In genomic region chr4:141282623-141283022, GRCm38 (mm10) we compare ENCODE assay signal across 29 mouse cellular contexts. TPM values are rescaled to one million over a fixed set of nuclear protein-coding genes. Genes with fewer than 3 reads are reported as not detected.
DNase-seq lines count a peak whose midpoint lies in the region; ATAC-seq lines count a peak whose summit lies in the region.
"Had no signal": no experiment of that assay in that cellular context is flagged by ENCODE, and none has a peak within 500 bp of the region (broad histone marks: within the 10 kb centered on the region; RNA-seq: fewer than 3 reads in every experiment).

No protein-coding gene starts in this region.

- WGBS in hindbrain, embryonic 10.5 days: 43% methylated on average over 5 of the region's 5 CpGs
- 51% methylated on average over 5 of the region's 5 CpGs for WGBS in hindbrain, embryonic 11.5 days
- WGBS in lung, embryonic 16.5 days: 46% methylated on average over 5 of the region's 5 CpGs
- 37% methylated on average over 5 of the region's 5 CpGs for WGBS in limb, embryonic 10.5 days

- no peak overlapping the region for H3K4me3 ChIP-seq in hindbrain, embryonic 10.5 days
- no peak overlapping the region for H3K4me3 ChIP-seq in hindbrain, embryonic 11.5 days (ENCODE audit: low read depth, low read length)
- H3K4me3 ChIP-seq in lung, embryonic 16.5 days (ENCODE audit: low read length): no peak overlapping the region
- no peak overlapping the region for H3K4me3 ChIP-seq in limb, embryonic 10.5 days
- H3K4me3 ChIP-seq: erythroblast, embryonic 14.5 days; heart, adult 2 months; heart, embryonic 12.5 days; hindbrain, embryonic 15.5 days; left cerebral cortex, adult 2 months; limb, embryonic 13.5 days; liver, embryonic 13.5 days; midbrain, embryonic 13.5 days; neural tube, embryonic 13.5 days had no signal

- H3K9me3 ChIP-seq in hindbrain, embryonic 10.5 days: no peaks in the 10 kb centered on the region
- H3K9me3 ChIP-seq in hindbrain, embryonic 11.5 days (ENCODE audit: control insufficient read depth, low read length): no peaks in the 10 kb centered on the region
- no peaks in the 10 kb centered on the region for H3K9me3 ChIP-seq in lung, embryonic 16.5 days (ENCODE audit: control insufficient read depth, low read length)
- no peaks in the 10 kb centered on the region for H3K9me3 ChIP-seq in limb, embryonic 10.5 days (replicated peaks)
- H3K9me3 ChIP-seq: heart, embryonic 12.5 days; hindbrain, embryonic 15.5 days; limb, embryonic 13.5 days; liver, embryonic 13.5 days; midbrain, embryonic 13.5 days; neural tube, embryonic 13.5 days had no signal

- H3K27ac ChIP-seq in hindbrain, embryonic 10.5 days: 0 out of 2 replicates have a peak overlapping the region, but pooled peaks have one; percentile 5
- no peak overlapping the region for H3K27ac ChIP-seq in hindbrain, embryonic 11.5 days (ENCODE audit: low read depth, low read length)
- H3K27ac ChIP-seq in lung, embryonic 16.5 days (ENCODE audit: low read length): peak overlapping the region; percentile 91
- H3K27ac ChIP-seq in limb, embryonic 10.5 days: peak overlapping the region; percentile 22; the same call in 1 of the 2 replicates
- H3K27ac ChIP-seq: heart, adult 2 months; hindbrain, embryonic 15.5 days; left cerebral cortex, adult 2 months; limb, embryonic 13.5 days; midbrain, embryonic 13.5 days; neural tube, embryonic 13.5 days had no signal

- no peak overlapping the region for H3K9ac ChIP-seq in hindbrain, embryonic 11.5 days (ENCODE audit: low read depth, low read length)
- H3K9ac ChIP-seq in lung, embryonic 16.5 days (ENCODE audit: low read length): no peak overlapping the region
- H3K9ac ChIP-seq: forebrain, postnatal 0 days; hindbrain, embryonic 15.5 days; limb, embryonic 13.5 days; liver, embryonic 13.5 days; midbrain, embryonic 13.5 days; neural tube, embryonic 13.5 days had no signal

- H3K4me2 ChIP-seq in hindbrain, embryonic 11.5 days (replicated peaks; ENCODE audit: low read depth, low read length): no peak overlapping the region
- no peak overlapping the region for H3K4me2 ChIP-seq in lung, embryonic 16.5 days (ENCODE audit: low read depth, low read length)
- H3K4me2 ChIP-seq: heart, embryonic 12.5 days; hindbrain, embryonic 15.5 days; limb, embryonic 13.5 days; liver, embryonic 13.5 days; midbrain, embryonic 13.5 days; neural tube, embryonic 13.5 days had no signal

- peaks cover 62% of the 10 kb centered on the region for H3K27me3 ChIP-seq in hindbrain, embryonic 10.5 days (ENCODE audit: insufficient read depth, poor library complexity, severe bottlenecking)
- peaks cover 12% of the 10 kb centered on the region for H3K27me3 ChIP-seq in hindbrain, embryonic 11.5 days (ENCODE audit: control insufficient read depth, insufficient read depth, low read length)
- no peaks in the 10 kb centered on the region; the same call in 1 of the 2 replicates for H3K27me3 ChIP-seq in lung, embryonic 16.5 days (ENCODE audit: control insufficient read depth, insufficient read depth, low read depth, low read length)
- H3K27me3 ChIP-seq in limb, embryonic 10.5 days (ENCODE audit: low read depth, poor library complexity, severe bottlenecking): peaks cover 53% of the 10 kb centered on the region

- DNase-seq in hindbrain, embryonic 10.5 days (ENCODE audit: low spot score): no peak
- no peak for DNase-seq in hindbrain, embryonic 11.5 days (ENCODE audit: low spot score)
- no peak for DNase-seq in lung, postnatal 10 days
- DNase-seq in ES-CJ7 (ENCODE audit: low read depth, low spot score) (peak; percentile 95), liver (no peak)
- DNase-seq in limb, embryonic 10.5 days (ENCODE audit: low spot score): no peak
- DNase-seq in right cerebral cortex, postnatal 10 days (ENCODE audit: low spot score in 2 of 2): no peak
- DNase-seq: adrenal gland, adult 8-10 months; cerebellum, adult 2 months; cerebellum, postnatal 14 days; forebrain, postnatal 0 days; heart, adult 2 months; heart, postnatal 4 days; kidney, adult 8-10 months; kidney, postnatal 14 days; liver, embryonic 13.5 days; lung, adult 18-20 months; right cerebral cortex, postnatal 14 days; thymus, adult 18-20 months; thymus, postnatal 36 days had no signal

- H3K4me1 ChIP-seq in hindbrain, embryonic 10.5 days (replicated peaks): peaks cover 78% of the 10 kb centered on the region
- H3K4me1 ChIP-seq in hindbrain, embryonic 11.5 days (replicated peaks; ENCODE audit: control insufficient read depth, insufficient read depth, low read length): peaks cover 9% of the 10 kb centered on the region
- H3K4me1 ChIP-seq in lung, embryonic 16.5 days (replicated peaks; ENCODE audit: control insufficient read depth, insufficient read depth, low read length): peaks cover 60% of the 10 kb centered on the region
- H3K4me1 ChIP-seq in limb, embryonic 10.5 days: peaks cover 66% of the 10 kb centered on the region

- H3K36me3 ChIP-seq in hindbrain, embryonic 10.5 days: no peaks in the 10 kb centered on the region
- no peaks in the 10 kb centered on the region for H3K36me3 ChIP-seq in hindbrain, embryonic 11.5 days (ENCODE audit: control insufficient read depth, insufficient read depth, low read length)
- H3K36me3 ChIP-seq in lung, embryonic 16.5 days (ENCODE audit: control insufficient read depth, insufficient read depth, low read length): no peaks in the 10 kb centered on the region
- no peaks in the 10 kb centered on the region for H3K36me3 ChIP-seq in limb, embryonic 10.5 days
- H3K36me3 ChIP-seq: heart, embryonic 12.5 days; hindbrain, embryonic 15.5 days; limb, embryonic 13.5 days; liver, embryonic 13.5 days; midbrain, embryonic 13.5 days; neural tube, embryonic 13.5 days had no signal

- no peak for ATAC-seq in hindbrain, embryonic 11.5 days (ENCODE audit: low FRiP score)
- ATAC-seq in lung, embryonic 16.5 days (ENCODE audit: low read depth): no peak
- ATAC-seq: forebrain, postnatal 0 days; inflammation-experienced regulatory T-cells, adult 6 months; midbrain, embryonic 13.5 days had no signal

RNA-seq across cellular contexts. Expression of gene Epha2, which starts 18.4 kb away (rescaled TPM):
- polyA plus RNA-seq in hindbrain, embryonic 10.5 days (2016; fragmentation: Nextera tagmentation; extraction: Ambion mirVana): 3.3 and 4.4 TPM in 2 replicates
- polyA plus RNA-seq in hindbrain, embryonic 11.5 days (2014; fragmentation: Nextera tagmentation; extraction: Ambion mirVana): 0.82 and 1.1 TPM in 2 replicates
- polyA plus RNA-seq in lung, embryonic 16.5 days (2015; fragmentation: Nextera tagmentation; extraction: Ambion mirVana): 11.6 and 11.8 TPM in 2 replicates
- polyA plus RNA-seq in limb, embryonic 10.5 days (2016; fragmentation: Nextera tagmentation; extraction: Ambion mirVana): 4.6 and 5.6 TPM in 2 replicates
- polyA plus RNA-seq: erythroblast, embryonic 14.5 days; inflammation-experienced regulatory T-cells, adult 6 months had no signal

RNA-seq across cellular contexts. Expression of gene Arhgef19, which starts 43.3 kb away (rescaled TPM):
- polyA plus RNA-seq in hindbrain, embryonic 10.5 days (2016; fragmentation: Nextera tagmentation; extraction: Ambion mirVana): 1.7 and 4.3 TPM in 2 replicates
- 2.1 and 3.1 TPM in 2 replicates for polyA plus RNA-seq in hindbrain, embryonic 11.5 days (2014; fragmentation: Nextera tagmentation; extraction: Ambion mirVana)
- polyA plus RNA-seq in lung, embryonic 16.5 days (2015; fragmentation: Nextera tagmentation; extraction: Ambion mirVana): 17.7 and 18.0 TPM in 2 replicates
- polyA plus RNA-seq in limb, embryonic 10.5 days (2016; fragmentation: Nextera tagmentation; extraction: Ambion mirVana): 3.7 and 4.7 TPM in 2 replicates
- polyA plus RNA-seq: inflammation-experienced regulatory T-cells, adult 6 months had no signal
